Mouse (Mus musculus): ENCODE measurements around the gene Pla2r1. TPM values are rescaled to one million over a fixed set of nuclear protein-coding genes. Genes with fewer than 3 reads are reported as not detected.

Gene Pla2r1
- polyA plus RNA-seq, 1 experiment, result 0.79 TPM

- no peak overlapping the region for H3K4me2 ChIP-seq (ENCODE audit: low read depth)
- no peak overlapping the region for H3K4me3 ChIP-seq
- no peak overlapping the region for H3ac ChIP-seq (ENCODE audit: control insufficient read depth, insufficient read length)
- TF ChIP-seq SRF (IDR thresholded peaks at IDR 0.05; ENCODE audit: control insufficient read depth, insufficient read length, low read depth), result no peak
- TF ChIP-seq POLR2AphosphoS2 (IDR thresholded peaks at IDR 0.05; ENCODE audit: insufficient read length, low read depth), result no peak
- TF ChIP-seq POLR2A (IDR thresholded peaks at IDR 0.05; ENCODE audit: insufficient read length, low read depth), result no peak
- TF ChIP-seq TCF3 (IDR thresholded peaks at IDR 0.05; ENCODE audit: insufficient read length, low read depth), result no peak
- TF ChIP-seq REST (IDR thresholded peaks at IDR 0.05; ENCODE audit: insufficient read depth, insufficient read length), result no peak
- no peak for TF ChIP-seq USF1 (IDR thresholded peaks at IDR 0.05; ENCODE audit: low read depth)
- TF ChIP-seq MYOD1 (IDR thresholded peaks at IDR 0.05; ENCODE audit: control insufficient read depth in 1 of 3, insufficient read length in 2 of 3, low read depth in 2 of 3), result no peak
- no peak for TF ChIP-seq MAX (IDR thresholded peaks at IDR 0.05; ENCODE audit: low read depth)
- TF ChIP-seq TCF12 (IDR thresholded peaks at IDR 0.05; ENCODE audit: insufficient read depth, poor library complexity, severe bottlenecking), result no peak
- TF ChIP-seq E2F4 (IDR thresholded peaks at IDR 0.05; ENCODE audit: insufficient read depth), result no peak
- no peak for TF ChIP-seq CEBPB (IDR thresholded peaks at IDR 0.05; ENCODE audit: insufficient read depth, poor library complexity, severe bottlenecking)
- no peak for TF ChIP-seq MYOG (IDR thresholded peaks at IDR 0.05; ENCODE audit: control insufficient read depth in 1 of 3, insufficient read depth in 1 of 3, insufficient read length in 2 of 3, low read depth in 2 of 3)
- H3K79me2 ChIP-seq (ENCODE audit: control insufficient read depth, insufficient read depth), result no peaks in the 10 kb centered on the region
- H3K36me3 ChIP-seq (ENCODE audit: control insufficient read depth, insufficient read depth), result no peaks in the 10 kb centered on the region
- no peaks in the 10 kb centered on the region for H3K27me3 ChIP-seq (ENCODE audit: control insufficient read depth, insufficient read depth, insufficient read length)
Measured at GRCm38 (mm10) chr2:60386835-60387234, 166.3 kb downstream of the Pla2r1 start.

- H3K4me2 ChIP-seq (ENCODE audit: low read depth), result no peak overlapping the region
- H3K4me3 ChIP-seq, result no peak overlapping the region
- no peaks in the 10 kb centered on the region for H3K27me3 ChIP-seq (ENCODE audit: control insufficient read depth, insufficient read depth, insufficient read length)
- TF ChIP-seq SRF (IDR thresholded peaks at IDR 0.05; ENCODE audit: control insufficient read depth, insufficient read length, low read depth) (no peak), E2F4 (IDR thresholded peaks at IDR 0.05; ENCODE audit: insufficient read depth) (no peak), TCF12 (IDR thresholded peaks at IDR 0.05; ENCODE audit: insufficient read depth, poor library complexity, severe bottlenecking) (no peak), TCF3 (IDR thresholded peaks at IDR 0.05; ENCODE audit: insufficient read length, low read depth) (no peak), MYOG (IDR thresholded peaks at IDR 0.05; ENCODE audit: control insufficient read depth in 1 of 3, insufficient read depth in 1 of 3, insufficient read length in 2 of 3, low read depth in 2 of 3) (no peak), USF1 (IDR thresholded peaks at IDR 0.05; ENCODE audit: low read depth) (no peak), POLR2AphosphoS2 (IDR thresholded peaks at IDR 0.05; ENCODE audit: insufficient read length, low read depth) (no peak), CEBPB (IDR thresholded peaks at IDR 0.05; ENCODE audit: insufficient read depth, poor library complexity, severe bottlenecking) (no peak), REST (IDR thresholded peaks at IDR 0.05; ENCODE audit: insufficient read depth, insufficient read length) (no peak), POLR2A (IDR thresholded peaks at IDR 0.05; ENCODE audit: insufficient read length, low read depth) (no peak), MAX (IDR thresholded peaks at IDR 0.05; ENCODE audit: low read depth) (no peak), MYOD1 (IDR thresholded peaks at IDR 0.05; ENCODE audit: control insufficient read depth in 1 of 3, insufficient read length in 2 of 3, low read depth in 2 of 3) (no peak)
- H3K79me2 ChIP-seq (ENCODE audit: control insufficient read depth, insufficient read depth), result no peaks in the 10 kb centered on the region
- no peaks in the 10 kb centered on the region for H3K36me3 ChIP-seq (ENCODE audit: control insufficient read depth, insufficient read depth)
- no peak overlapping the region for H3ac ChIP-seq (ENCODE audit: control insufficient read depth, insufficient read length)
Measured at GRCm38 (mm10) chr2:60384763-60385085, 168.4 kb downstream of the Pla2r1 start.

- Histone ChIP-seq H3K79me2 (ENCODE audit: control insufficient read depth, insufficient read depth) (no peaks in the 10 kb centered on the region), H3K27me3 (ENCODE audit: control insufficient read depth, insufficient read depth, insufficient read length) (no peaks in the 10 kb centered on the region), H3K4me3 (no peak overlapping the region), H3ac (ENCODE audit: control insufficient read depth, insufficient read length) (no peak overlapping the region), H3K36me3 (ENCODE audit: control insufficient read depth, insufficient read depth) (no peaks in the 10 kb centered on the region), H3K4me2 (ENCODE audit: low read depth) (no peak overlapping the region)
- TF ChIP-seq REST (IDR thresholded peaks at IDR 0.05; ENCODE audit: insufficient read depth, insufficient read length) (no peak), TCF12 (IDR thresholded peaks at IDR 0.05; ENCODE audit: insufficient read depth, poor library complexity, severe bottlenecking) (no peak), SRF (IDR thresholded peaks at IDR 0.05; ENCODE audit: control insufficient read depth, insufficient read length, low read depth) (no peak), USF1 (IDR thresholded peaks at IDR 0.05; ENCODE audit: low read depth) (no peak), POLR2AphosphoS2 (IDR thresholded peaks at IDR 0.05; ENCODE audit: insufficient read length, low read depth) (no peak), CEBPB (IDR thresholded peaks at IDR 0.05; ENCODE audit: insufficient read depth, poor library complexity, severe bottlenecking) (no peak), MYOG (IDR thresholded peaks at IDR 0.05; ENCODE audit: control insufficient read depth in 1 of 3, insufficient read depth in 1 of 3, insufficient read length in 2 of 3, low read depth in 2 of 3) (no peak), POLR2A (IDR thresholded peaks at IDR 0.05; ENCODE audit: insufficient read length, low read depth) (no peak), TCF3 (IDR thresholded peaks at IDR 0.05; ENCODE audit: insufficient read length, low read depth) (no peak), MYOD1 (IDR thresholded peaks at IDR 0.05; ENCODE audit: control insufficient read depth in 1 of 3, insufficient read length in 2 of 3, low read depth in 2 of 3) (no peak), E2F4 (IDR thresholded peaks at IDR 0.05; ENCODE audit: insufficient read depth) (no peak), MAX (IDR thresholded peaks at IDR 0.05; ENCODE audit: low read depth) (no peak)
Measured at GRCm38 (mm10) chr2:60384083-60384762, 168.9 kb downstream of the Pla2r1 start.

- H3K36me3 ChIP-seq (ENCODE audit: control insufficient read depth, insufficient read depth), result no peaks in the 10 kb centered on the region
- TF ChIP-seq POLR2A (IDR thresholded peaks at IDR 0.05; ENCODE audit: insufficient read length, low read depth) (peak; percentile 69), TCF12 (IDR thresholded peaks at IDR 0.05; ENCODE audit: insufficient read depth, poor library complexity, severe bottlenecking) (no peak)
- peak within 1 kb of the TSS; percentile 98 for H3K4me2 ChIP-seq (ENCODE audit: low read depth)
- H3K79me2 ChIP-seq (ENCODE audit: control insufficient read depth, insufficient read depth), result no peaks in the 10 kb centered on the region
- H3K27me3 ChIP-seq (ENCODE audit: control insufficient read depth, insufficient read depth, insufficient read length), result no peaks in the 10 kb centered on the region
- no peak within 1 kb of the TSS for H3ac ChIP-seq (ENCODE audit: control insufficient read depth, insufficient read length)
- peak within 1 kb of the TSS; percentile 46 for H3K4me3 ChIP-seq
Measured at GRCm38 (mm10) chr2:60382858-60383669, 170.0 kb downstream of the Pla2r1 start, which contains the start of gene Ly75. Gene Ly75, minus strand, starts transcription at chr2:60383303.
